Mouse (Mus musculus) CH12.LX (cell line): Measurements from ENCODE around the gene Procr. TPM values are rescaled to one million over a fixed set of nuclear protein-coding genes. Genes with fewer than 3 reads are reported as not detected.

Experiments used
- DNase-seq: peaks from one replicate; pipeline ENCODE4 v3.0.0-alpha.2; 2013; ENCODE audit errors: extremely low read depth
- H3K27ac ChIP-seq: 2 replicates; pipeline ENCODE4 v1.5.1; 2012; ENCODE audit warnings: low read depth, mild to moderate bottlenecking, control low read depth, moderate library complexity; ENCODE audit not compliant: insufficient read depth
- H3K27me3 ChIP-seq: replicated peaks from 2 replicates; pipeline ENCODE3; 2012; ENCODE audit warnings: inconsistent platforms
- H3K36me3 ChIP-seq, 2 experiments: replicated peaks in 1 of 2; 2 replicates each; pipeline versions ENCODE3 to v1.6.1; 2012; ENCODE audit warnings: inconsistent platforms in 1 of 2, low read length in 1 of 2, mild to moderate bottlenecking in 1 of 2, mixed read lengths in 1 of 2, moderate library complexity in 1 of 2; ENCODE audit not compliant: control insufficient read depth in 1 of 2, insufficient read depth in 1 of 2
- H3K4me1 ChIP-seq, 2 experiments: 2 replicates each; pipeline ENCODE4 v1.6.1; 2012; ENCODE audit warnings: inconsistent platforms in 1 of 2, moderate library complexity in 1 of 2; ENCODE audit not compliant: insufficient read depth in 2 of 2, control insufficient read depth in 1 of 2
- H3K4me2 ChIP-seq: 2 replicates; pipeline ENCODE4 v1.6.1; 2012; ENCODE audit warnings: low read depth, mild to moderate bottlenecking, control low read depth; ENCODE audit not compliant: poor library complexity, insufficient read depth, severe bottlenecking
- H3K4me3 ChIP-seq, 3 experiments: fragments of 150-350 bp in 1 of 3; sonication (generic) in 1 of 3; replicated peaks in 1 of 3; 2 replicates each; pipeline versions ENCODE3 to v1.5.1; 2011 to 2012; ENCODE audit warnings: low read depth in 2 of 3, low read length in 2 of 3, mild to moderate bottlenecking in 2 of 3, moderate library complexity in 2 of 3, control low read depth in 1 of 3, improper control_type of control experiment in 1 of 3, inconsistent platforms in 1 of 3, mixed read lengths in 1 of 3; ENCODE audit not compliant: poor library complexity in 1 of 3
- H3K79me2 ChIP-seq: replicated peaks from 2 replicates; pipeline ENCODE4 v1.6.1; 2012; ENCODE audit warnings: mild to moderate bottlenecking, moderate library complexity; ENCODE audit not compliant: control insufficient read depth, poor library complexity, insufficient read depth, severe bottlenecking; ENCODE audit errors: extremely low read depth
- H3K9ac ChIP-seq: 2 replicates; pipeline ENCODE4 v1.6.1; 2012; ENCODE audit warnings: low read depth, mild to moderate bottlenecking, control low read depth, moderate library complexity; ENCODE audit not compliant: insufficient read depth
- H3K9me3 ChIP-seq: replicated peaks from 2 replicates; pipeline ENCODE3; 2012; ENCODE audit warnings: low read length, inconsistent platforms, mixed read lengths
- BHLHE40 ChIP-seq: IDR thresholded peaks from 2 replicates; pipeline ENCODE4 v1.6.1; 2011; ENCODE audit warnings: mild to moderate bottlenecking, low read depth, low read length, improper control_type of control experiment
- CHD2 ChIP-seq: IDR thresholded peaks from 2 replicates; pipeline ENCODE4 v1.6.1; 2011; ENCODE audit warnings: low read length, improper control_type of control experiment
- CTCF ChIP-seq, 2 experiments: IDR thresholded peaks in 1 of 2; conservative IDR thresholded peaks in 1 of 2; 2 replicates each; pipeline ENCODE4 v1.5.1; 2011 to 2012; ENCODE audit warnings: low read depth in 2 of 2, low read length in 2 of 2, improper control_type of control experiment in 1 of 2, inconsistent platforms in 1 of 2, mild to moderate bottlenecking in 1 of 2, moderate library complexity in 1 of 2
- E2F4 ChIP-seq: IDR thresholded peaks from 2 replicates; pipeline ENCODE4 v1.6.1; 2011; ENCODE audit warnings: low read depth, low read length, improper control_type of control experiment; ENCODE audit not compliant: insufficient replicate concordance
- ETS1 ChIP-seq: conservative IDR thresholded peaks from 2 replicates; pipeline ENCODE4 v1.6.1; 2012; ENCODE audit warnings: low read depth, mild to moderate bottlenecking, inconsistent platforms, low read length, improper control_type of control experiment, moderate library complexity
- JUND ChIP-seq: conservative IDR thresholded peaks from 2 replicates; pipeline ENCODE4 v1.6.1; 2011; ENCODE audit warnings: low read depth, low read length, improper control_type of control experiment
- MAFK ChIP-seq: IDR thresholded peaks from 2 replicates; pipeline ENCODE4 v1.6.1; 2011; ENCODE audit warnings: low read length, improper control_type of control experiment; ENCODE audit not compliant: insufficient replicate concordance
- MAX ChIP-seq: IDR thresholded peaks from 2 replicates; pipeline ENCODE4 v1.6.1; 2011; ENCODE audit warnings: low read length, improper control_type of control experiment
- MEF2A ChIP-seq: IDR thresholded peaks from 2 replicates; pipeline ENCODE4 v1.6.1; 2014; ENCODE audit warnings: low read depth, mild to moderate bottlenecking, inconsistent platforms, low read length, improper control_type of control experiment, borderline replicate concordance
- MXI1 ChIP-seq: IDR thresholded peaks from 2 replicates; pipeline ENCODE4 v1.6.1; 2011; ENCODE audit warnings: mild to moderate bottlenecking, low read depth, low read length, improper control_type of control experiment
- NRF1 ChIP-seq: IDR thresholded peaks from 2 replicates; pipeline ENCODE4 v1.6.1; 2014; ENCODE audit warnings: low read depth, mild to moderate bottlenecking, inconsistent platforms, low read length, improper control_type of control experiment, moderate library complexity
- PAX5 ChIP-seq: IDR thresholded peaks from 2 replicates; pipeline ENCODE4 v1.6.1; 2012; ENCODE audit warnings: low read length, inconsistent platforms, mixed read lengths
- POLR2A ChIP-seq: IDR thresholded peaks from 2 replicates; pipeline ENCODE4 v1.6.1; 2011; ENCODE audit warnings: low read depth, mild to moderate bottlenecking, improper control_type of control experiment, low read length
- POLR2AphosphoS2 ChIP-seq: IDR thresholded peaks from 2 replicates; pipeline ENCODE4 v1.6.1; 2011; ENCODE audit warnings: low read depth, low read length, improper control_type of control experiment
- SIN3A ChIP-seq: IDR thresholded peaks from 2 replicates; pipeline ENCODE4 v1.6.1; 2012; ENCODE audit warnings: low read length, improper control_type of control experiment, inconsistent platforms
- USF2 ChIP-seq: conservative IDR thresholded peaks from 2 replicates; pipeline ENCODE4 v1.6.1; 2011; ENCODE audit warnings: low read depth, low read length, improper control_type of control experiment
- dilution Hi-C: fragments of 300-500 bp; cut with MboI; formaldehyde crosslinking; loops from 2 replicates; pipeline ENCODE4 v1.14.3; 2020; ENCODE audit warnings: low sequenced_read_pairs; ENCODE audit not compliant: extremely low pct_unique_long_range_greater_than_20kb, extremely low pct_ligation_motif_present
- in situ Hi-C: fragments of 300-500 bp; cut with MboI; formaldehyde crosslinking; loops from 3 replicates; pipeline ENCODE4 v1.14.3; 2019; ENCODE audit warnings: low sequenced_read_pairs, low pct_ligation_motif_present, low pct_unique_long_range_greater_than_20kb, mixed read lengths
- polyA plus RNA-seq: library from polyadenylated mRNA; unstranded; fragments of >175 nt; gene quantifications from 2 replicates; pipeline ENCODE4 v1.2.1, GENCODE M21; 2012; ENCODE audit warnings: low read depth; ENCODE audit not compliant: insufficient read length
- total RNA-seq, 2 experiments: library from RNA; depleted of rRNA; stranded (reverse); fragments of 300-350 nt in 1 of 2; fragments of >200 nt in 1 of 2; gene quantifications; 2 replicates each; pipeline ENCODE4 v1.2.3; 2012 to 2014

Gene Procr
- total and polyA plus RNA-seq, 3 experiments: 0.14 to 2.8 TPM; not detected in 1

GRCm38 (mm10) chr2:155774261-155774926 lies 23.5 kb downstream of the Procr start:
- no peaks in the 10 kb centered on the region for H3K79me2 ChIP-seq
- in situ Hi-C loops: loop anchor here (25.0 kb wide), 1 partner anchor 262 kb away; the partner anchor contains the start of genes Acss2 and Ggt7
- H3K9me3 ChIP-seq: peaks cover 5% of the 10 kb centered on the region
- peaks cover 5 to 6% of the 10 kb centered on the region in 2 experiments for H3K4me1 ChIP-seq
- no peak overlapping the region for H3K4me2 ChIP-seq
- dilution Hi-C loops: no loop called here
- H3K27ac ChIP-seq: no peak overlapping the region
- no peak overlapping the region for H3K4me3 ChIP-seq
- no peaks in the 10 kb centered on the region for H3K36me3 ChIP-seq
- no peak for TF ChIP-seq CTCF (conservative IDR thresholded peaks at IDR 0.05 in 1 of 2, IDR thresholded peaks at IDR 0.05 in 1 of 2; ENCODE audit: low read depth in 2 of 2, low read length in 2 of 2)
- TF ChIP-seq MEF2A: no peak
- TF ChIP-seq POLR2AphosphoS2: no peak
- TF ChIP-seq CHD2: no peak
- no peak for TF ChIP-seq NRF1
- TF ChIP-seq MAX: no peak
- TF ChIP-seq JUND: no peak
- TF ChIP-seq E2F4: no peak
- TF ChIP-seq MXI1: no peak
- no peak overlapping the region for H3K9ac ChIP-seq
- H3K27me3 ChIP-seq: peaks cover 74% of the 10 kb centered on the region
- no peak for DNase-seq

- Histone ChIP-seq H3K9me3 (peaks cover 5% of the 10 kb centered on the region), H3K36me3 (no peaks in the 10 kb centered on the region), H3K27ac (no peak within 1 kb of the TSS), H3K4me1 (peaks cover 5 to 6% of the 10 kb centered on the region in 2 experiments), H3K79me2 (no peaks in the 10 kb centered on the region)
- no peak for DNase-seq
- dilution Hi-C loops: no loop called here
- TF ChIP-seq POLR2A (no peak), ETS1 (no peak), E2F4 (no peak), PAX5 (no peak), POLR2AphosphoS2 (no peak), BHLHE40 (no peak), MAFK (no peak), CTCF (conservative IDR thresholded peaks at IDR 0.05 in 1 of 2, IDR thresholded peaks at IDR 0.05 in 1 of 2; ENCODE audit: low read depth in 2 of 2, low read length in 2 of 2) (no peak), SIN3A (no peak), USF2 (no peak)
- TF ChIP-seq, all 38 proteins: peak for 0
- in situ Hi-C loops: loop anchor here (25.0 kb wide), 1 partner anchor 263 kb away; the partner anchor contains the start of genes Acss2 and Ggt7
- Histone ChIP-seq H3K9ac (no peak within 1 kb of the TSS), H3K27me3 (peaks cover 73% of the 10 kb centered on the region), H3K4me3 (peak within 1 kb of the TSS in 1 of 3 experiments; percentile 6), H3K4me2 (peak within 1 kb of the TSS; percentile 85)
These were observed 24.2 kb downstream of the Procr start, which contains the start of gene Mmp24 for GRCm38 (mm10) chr2:155774927-155775684. Gene Mmp24 (plus strand): TSS chr2:155775342.
